Mouse (Mus musculus) gastrocnemius, adult 2 months (tissue): ENCODE results near the gene Plau. TPM values are rescaled to one million over a fixed set of nuclear protein-coding genes. Genes with fewer than 3 reads are reported as not detected.

ENCODE experiments used
- DNase-seq: peaks from one replicate; pipeline ENCODE4 v3.0.0; 2022
- H3K27ac ChIP-seq: fragments of 200-600 bp; 2 replicates; pipeline ENCODE4 v1.8.1; 2022; ENCODE audit warnings: mild to moderate bottlenecking
- H3K4me3 ChIP-seq: fragments of 200-600 bp; 2 replicates; pipeline ENCODE4 v1.8.1; 2022; ENCODE audit warnings: mild to moderate bottlenecking, moderate library complexity
- CTCF ChIP-seq: fragments of 200-600 bp; IDR thresholded peaks from 2 replicates; pipeline ENCODE4 v1.8.1; 2022; ENCODE audit warnings: antibody characterized with exemption, mild to moderate bottlenecking, moderate library complexity
- intact Hi-C: fragments of 180-260 bp; cut with DNase I; formaldehyde crosslinking; loops from one replicate; pipeline ENCODE4 v1.15.1; 2025
- total RNA-seq, 2 experiments: library from RNA; stranded (reverse); gene quantifications; 2 replicates each; pipeline ENCODE4 v1.2.3; 2021

Plau gene
- total RNA-seq, 2 experiments from 2014 or later: 17.2 to 28.5 TPM

DNA sequence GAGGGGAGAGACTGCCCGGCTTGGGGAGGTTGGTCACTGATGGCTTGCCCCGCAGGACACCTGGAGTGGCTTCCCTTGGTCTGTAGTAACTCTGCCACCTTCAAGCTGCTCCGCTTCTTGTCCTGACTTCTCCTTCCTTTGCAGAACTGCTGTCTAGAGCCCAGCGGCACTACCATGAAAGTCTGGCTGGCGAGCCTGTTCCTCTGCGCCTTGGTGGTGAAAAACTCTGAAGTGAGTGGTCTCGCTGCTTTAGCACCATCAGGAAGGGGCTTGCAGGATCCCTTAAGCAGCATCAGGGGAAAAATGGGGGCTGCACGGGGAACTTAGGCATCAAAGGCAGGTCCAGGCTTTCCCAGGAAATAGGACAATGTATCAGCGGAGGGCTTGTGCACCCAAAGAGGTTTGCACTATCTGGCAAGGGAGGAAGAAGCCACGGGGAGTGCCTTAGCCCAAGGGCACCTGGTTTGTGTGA lies 481 bp downstream of the Plau start:
- H3K27ac ChIP-seq: peak overlapping the region; percentile 85
- no peak for TF ChIP-seq CTCF
- intact Hi-C loops: loop anchor here (2.0 kb wide), 1 partner anchor 34 kb away; no protein-coding TSS in a partner anchor
- H3K4me3 ChIP-seq: peak overlapping the region; percentile 89
- no peak for DNase-seq

DNA sequence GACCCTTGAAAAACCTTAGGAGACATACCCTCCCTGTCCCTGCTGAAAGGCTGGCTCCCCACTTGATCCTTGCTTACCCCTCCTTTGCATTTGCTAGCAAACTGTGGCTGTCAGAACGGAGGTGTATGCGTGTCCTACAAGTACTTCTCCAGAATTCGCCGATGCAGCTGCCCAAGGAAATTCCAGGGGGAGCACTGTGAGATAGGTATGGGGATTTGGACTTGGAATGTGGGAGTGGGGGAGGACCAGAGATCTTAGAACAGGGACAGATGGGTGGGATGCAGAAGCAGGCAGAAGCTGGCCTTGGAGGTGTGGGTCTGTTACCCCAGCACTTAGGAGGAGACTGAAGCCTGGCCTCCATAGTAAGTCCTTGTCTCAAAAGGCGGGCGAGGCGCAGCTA lies 1.2 kb downstream of the Plau start:
- TF ChIP-seq CTCF: no peak
- intact Hi-C loops: loop anchor here (2.0 kb wide), 1 partner anchor 33 kb away; no protein-coding TSS in a partner anchor
- Histone ChIP-seq H3K27ac (peak overlapping the region; percentile 85), H3K4me3 (peak overlapping the region; percentile 89)
- DNase-seq: no peak

DNA sequence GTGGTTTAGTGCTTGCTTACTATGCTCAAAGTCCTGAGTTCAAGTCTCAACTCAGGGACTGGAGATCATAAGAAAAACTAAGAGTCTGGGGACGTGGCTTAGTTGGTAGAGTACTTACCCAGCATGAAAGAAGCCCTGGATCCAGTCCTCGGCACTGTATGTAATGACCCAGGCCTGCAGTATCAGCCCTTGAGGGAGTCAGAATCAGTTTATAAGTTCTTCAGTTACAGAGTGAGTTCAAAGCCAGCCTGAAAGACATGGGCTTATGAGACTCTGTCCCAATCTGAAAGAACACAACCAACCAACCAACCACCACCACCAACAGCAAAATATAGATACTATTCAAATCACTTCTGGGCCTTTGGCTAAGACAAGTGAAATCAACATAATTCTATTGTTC lies 5.1 kb downstream of the Plau start:
- no peak for TF ChIP-seq CTCF
- H3K27ac ChIP-seq: peak overlapping the region; percentile 48
- no peak for DNase-seq
- H3K4me3 ChIP-seq: peak overlapping the region; percentile 89
- intact Hi-C loops: no loop called here

DNA sequence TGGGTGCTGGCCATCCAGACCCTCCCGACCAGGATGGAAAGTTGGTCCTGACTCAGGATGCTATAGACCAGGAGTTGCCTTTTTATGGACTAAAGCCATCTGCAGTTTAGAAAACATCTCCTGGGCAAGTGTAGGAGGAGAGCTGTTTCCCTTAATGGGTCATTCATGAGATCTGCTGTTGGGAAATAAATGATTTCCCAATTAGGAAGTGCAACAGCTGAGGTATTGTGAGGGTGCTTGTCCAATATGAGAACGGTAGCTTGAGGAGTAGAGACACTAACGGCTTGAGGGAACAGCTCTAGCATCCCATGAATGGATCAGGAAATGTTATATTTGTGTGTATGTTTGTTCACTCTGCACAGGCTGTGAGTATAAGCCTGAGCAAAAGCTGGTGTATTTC lies 6.2 kb downstream of the Plau start:
- intact Hi-C loops: no loop called here
- DNase-seq: no peak
- TF ChIP-seq CTCF: no peak

DNA sequence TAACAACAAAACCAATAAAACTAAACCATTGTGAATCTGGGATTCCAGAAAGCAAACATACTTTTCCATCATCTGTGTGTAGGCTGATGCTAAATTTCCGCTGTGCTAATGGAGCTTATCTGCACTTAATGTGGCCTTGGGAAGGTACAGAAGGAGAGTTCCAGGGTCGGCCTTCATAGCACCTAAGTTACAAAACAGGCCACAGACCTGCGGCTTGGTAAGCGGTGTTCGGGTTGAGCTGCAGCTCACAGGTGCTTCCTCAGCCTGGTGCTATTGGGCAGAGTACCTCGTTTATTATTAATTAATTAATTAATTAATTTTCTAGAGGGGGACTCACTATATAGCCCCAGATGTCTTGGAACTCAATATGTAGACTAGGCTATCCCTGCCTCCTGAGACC lies 7.7 kb downstream of the Plau start:
- no peak overlapping the region for H3K4me3 ChIP-seq
- intact Hi-C loops: no loop called here
- no peak for DNase-seq
- no peak for TF ChIP-seq CTCF
- H3K27ac ChIP-seq: no peak overlapping the region

More for the DNA sequence above, 6.2 kb downstream of the Plau start:
- Histone ChIP-seq H3K4me3 (peak overlapping the region; percentile 89), H3K27ac (peak overlapping the region; percentile 48)

DNA sequence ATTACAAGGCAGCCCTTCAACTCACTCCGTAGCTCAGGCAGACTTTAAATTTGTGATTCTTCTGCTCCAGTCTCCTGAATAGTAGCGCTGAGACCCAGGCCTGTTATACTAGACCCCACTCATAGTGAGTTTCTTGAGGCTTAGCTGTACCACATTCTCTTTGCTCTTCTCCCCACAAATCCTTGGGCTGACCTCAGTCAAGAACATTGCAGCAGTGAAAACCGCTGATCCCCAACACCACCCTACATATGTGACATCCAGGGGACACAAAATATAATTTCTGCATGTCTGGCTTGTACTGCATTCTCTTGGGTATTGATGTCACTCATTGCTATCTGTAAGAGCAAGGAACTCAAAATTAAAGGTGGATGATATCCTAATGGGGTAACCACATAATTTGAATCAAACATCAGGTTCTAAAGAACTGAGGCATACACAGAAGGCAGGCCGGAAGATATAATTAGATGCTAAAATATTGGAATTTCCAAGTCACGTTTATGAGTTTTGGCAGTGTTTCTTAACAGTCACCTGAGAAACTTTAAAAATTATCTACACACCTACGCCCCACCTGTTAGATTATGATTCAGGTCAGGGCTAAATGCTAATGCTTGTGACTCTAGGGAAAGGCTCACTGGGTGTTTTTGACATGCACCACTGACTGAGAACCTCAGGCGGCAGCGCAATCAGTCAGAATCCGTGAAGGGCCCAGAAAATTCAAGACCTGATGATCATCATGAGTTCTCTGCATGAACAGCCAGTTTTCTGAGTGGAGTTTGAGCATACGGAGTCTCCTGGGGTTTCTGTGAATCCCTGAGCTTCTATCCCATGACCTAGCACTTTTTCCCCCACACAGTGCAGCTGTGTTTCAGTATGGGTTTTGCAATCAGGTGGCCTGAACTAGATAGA lies 8.5 kb downstream of the Plau start:
- intact Hi-C loops: no loop called here
- DNase-seq: peak; percentile 34
- H3K27ac ChIP-seq: peak overlapping the region; percentile 84
- no peak for TF ChIP-seq CTCF
- H3K4me3 ChIP-seq: no peak overlapping the region

DNA sequence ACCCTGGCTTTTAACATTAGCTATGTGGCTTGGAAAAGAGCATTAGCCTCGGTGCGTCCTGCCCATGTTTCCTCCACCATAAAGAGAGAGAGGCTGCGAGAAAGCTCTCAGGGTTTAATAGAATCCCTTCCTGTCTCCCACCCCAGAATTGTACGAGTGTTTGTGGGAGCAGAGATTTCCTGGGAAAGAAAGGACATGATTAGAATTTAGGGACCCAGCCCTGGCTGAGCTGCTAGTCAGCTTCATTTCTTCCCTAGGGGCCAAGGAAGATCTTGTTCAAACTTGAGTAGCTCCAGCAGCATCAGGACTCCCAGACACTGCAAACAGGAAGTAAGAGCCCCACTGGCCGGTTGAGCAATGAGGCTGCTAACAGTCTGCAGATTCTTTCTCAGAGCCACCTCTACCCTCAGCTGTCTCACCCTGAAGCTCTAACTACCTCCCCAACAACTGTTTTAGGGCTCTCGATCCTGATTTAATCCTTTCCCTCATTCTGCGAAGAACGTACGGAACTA lies 9.2 kb downstream of the Plau start:
- no peak for TF ChIP-seq CTCF
- intact Hi-C loops: no loop called here
- H3K4me3 ChIP-seq: peak overlapping the region; percentile 49
- peak overlapping the region; percentile 84 for H3K27ac ChIP-seq
- DNase-seq: peak; percentile 59

DNA sequence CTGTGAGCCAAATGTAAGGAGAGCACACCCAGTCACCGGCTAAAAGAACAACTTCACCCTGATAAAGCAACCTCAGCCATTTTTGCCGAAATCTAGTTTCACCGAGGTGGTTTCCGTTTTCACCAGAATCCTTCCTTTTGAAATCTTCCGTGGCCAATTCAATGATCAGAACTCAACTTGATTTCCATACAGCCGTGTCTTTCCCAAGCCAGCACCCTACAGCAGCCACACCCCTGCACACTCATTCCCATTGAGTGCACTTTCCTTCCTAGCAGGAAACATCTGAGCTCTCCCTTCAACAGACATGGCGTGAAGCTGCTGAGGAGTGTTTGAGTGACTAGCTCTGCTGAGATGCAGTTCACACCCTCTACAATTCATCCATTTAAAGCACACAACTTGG lies 9.8 kb downstream of the Plau start:
- intact Hi-C loops: no loop called here
- DNase-seq: no peak
- Histone ChIP-seq H3K27ac (peak overlapping the region; percentile 84), H3K4me3 (peak overlapping the region; percentile 49)
- no peak for TF ChIP-seq CTCF

DNA sequence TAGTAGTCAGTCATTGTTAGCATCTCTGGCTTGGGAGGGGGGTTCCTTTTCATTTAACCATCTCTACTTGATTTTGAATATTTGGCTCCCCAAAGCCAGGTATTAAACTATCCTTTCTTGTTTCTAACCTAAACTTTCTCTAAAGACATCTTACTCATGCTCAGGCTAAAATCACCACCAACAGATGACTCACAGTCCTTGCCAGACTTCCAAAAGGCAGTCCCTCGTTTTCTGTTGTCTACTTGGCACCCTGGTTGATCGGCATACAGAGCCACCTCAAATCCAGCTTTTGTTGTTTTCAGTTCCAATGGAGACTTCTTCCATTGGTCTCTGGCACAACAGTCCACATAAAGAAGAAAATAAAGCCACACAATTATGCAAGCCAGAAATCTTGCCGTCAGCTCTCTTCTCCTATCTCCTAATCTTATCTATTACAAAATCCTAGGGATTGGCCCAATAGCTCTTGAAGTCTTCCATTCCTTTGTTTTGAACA lies 11.2 kb downstream of the Plau start:
- TF ChIP-seq CTCF: no peak
- H3K27ac ChIP-seq: no peak overlapping the region; the same call in 1 of the 2 replicates
- intact Hi-C loops: no loop called here
- DNase-seq: no peak
- no peak overlapping the region for H3K4me3 ChIP-seq

DNA sequence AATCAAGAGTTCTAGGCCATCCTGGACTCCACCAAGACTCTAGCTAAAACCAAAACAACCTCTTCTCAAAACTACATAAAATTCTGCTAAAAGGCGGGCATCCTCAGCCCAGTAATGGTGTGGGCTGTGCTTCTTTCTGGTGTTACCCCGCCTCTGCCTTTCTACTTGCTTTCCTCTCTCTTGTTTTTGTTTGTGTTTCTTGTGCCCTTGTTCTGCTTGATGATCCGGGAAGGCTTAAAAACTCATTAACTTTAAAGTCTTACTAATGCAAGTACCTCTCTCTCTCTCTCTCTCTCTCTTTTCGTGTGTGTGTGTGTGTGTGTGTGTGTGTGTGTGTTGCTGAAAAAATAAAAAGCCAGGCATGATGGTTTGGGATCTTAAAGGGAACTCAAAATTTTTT lies 13.3 kb downstream of the Plau start:
- no peak for DNase-seq

DNA sequence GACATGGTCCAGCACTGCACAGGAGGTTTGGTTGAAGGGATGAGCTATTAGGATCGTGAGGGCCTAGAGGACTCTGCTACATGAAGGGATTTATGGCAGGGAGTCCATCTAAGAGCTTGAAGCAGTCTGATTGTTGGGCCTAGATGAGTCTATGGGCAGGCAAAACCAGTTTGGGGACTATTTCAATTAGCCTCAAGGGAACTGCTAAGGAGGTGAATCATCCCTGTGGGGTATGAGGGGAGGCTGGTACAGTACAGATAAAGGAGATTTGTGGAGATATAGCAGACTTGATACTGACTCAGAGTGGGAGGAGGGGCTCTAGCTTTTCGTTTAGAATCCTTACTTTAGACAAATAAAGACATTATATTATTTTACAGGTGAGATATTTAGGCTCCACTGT lies 14.0 kb downstream of the Plau start:
- intact Hi-C loops: loop anchor here (5.0 kb wide), 1 partner anchor 33 kb away; no protein-coding TSS in a partner anchor
- no peak for TF ChIP-seq CTCF
- no peak for DNase-seq
- no peak overlapping the region for H3K4me3 ChIP-seq
- no peak overlapping the region for H3K27ac ChIP-seq

More for the DNA sequence above, 13.3 kb downstream of the Plau start:
- intact Hi-C loops: loop anchor here (5.0 kb wide), 1 partner anchor 32 kb away; no protein-coding TSS in a partner anchor
- H3K27ac ChIP-seq: no peak overlapping the region
- H3K4me3 ChIP-seq: no peak overlapping the region
- TF ChIP-seq CTCF: no peak

DNA sequence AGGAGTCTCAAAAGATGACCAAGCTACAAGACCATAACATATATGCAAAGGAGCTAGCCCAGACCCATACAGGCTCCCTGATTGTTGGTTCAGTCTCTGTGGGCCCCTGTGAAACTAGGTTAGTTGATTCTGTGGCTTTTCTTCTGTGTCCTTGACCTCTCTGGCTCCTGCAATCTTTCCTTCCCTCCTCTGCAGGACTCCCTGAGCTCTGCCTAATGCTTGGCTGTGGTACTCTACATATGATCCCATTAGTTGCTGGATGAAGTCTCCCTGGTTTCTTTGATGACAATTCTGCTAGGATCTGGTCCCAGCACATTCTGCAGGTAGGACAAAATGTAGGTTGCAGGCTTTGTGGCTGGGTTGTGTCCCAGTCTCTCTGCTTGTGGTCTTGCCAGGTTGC lies 15.3 kb downstream of the Plau start:
- intact Hi-C loops: loop anchor here (5.0 kb wide), 1 partner anchor 34 kb away; no protein-coding TSS in a partner anchor
- TF ChIP-seq CTCF: no peak
- no peak for DNase-seq
- H3K4me3 ChIP-seq: no peak overlapping the region
- H3K27ac ChIP-seq: no peak overlapping the region

DNA sequence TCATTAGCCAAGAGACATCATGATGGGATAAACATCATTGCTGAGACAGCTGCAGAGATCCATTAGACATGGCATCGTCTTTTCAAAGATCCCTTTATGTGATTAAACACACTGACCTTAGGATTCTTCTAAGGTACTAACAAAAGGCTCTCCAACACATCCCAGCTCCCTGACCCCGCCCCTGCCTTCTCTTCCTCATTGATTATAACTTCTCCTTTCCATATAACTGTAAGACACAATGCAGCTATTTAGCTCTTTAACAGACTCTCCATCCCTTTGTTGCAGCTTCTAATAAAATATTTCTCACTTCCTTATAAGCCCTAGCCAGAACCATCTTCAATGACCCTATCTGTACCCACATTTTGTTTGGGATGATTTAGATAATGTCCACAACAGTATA lies 24.7 kb downstream of the Plau start:
- TF ChIP-seq CTCF: no peak
- no peak overlapping the region for H3K4me3 ChIP-seq
- DNase-seq: no peak
- intact Hi-C loops: no loop called here
- H3K27ac ChIP-seq: peak overlapping the region; percentile 52; the same call in 1 of the 2 replicates
